Mouse (Mus musculus): Measurements from ENCODE around the gene Pkd1l2.

- peak; percentile 59; the same call in 1 of the 2 replicates for TF ChIP-seq CTCF (IDR thresholded peaks at IDR 0.05; ENCODE audit: borderline replicate concordance, control insufficient read depth, extremely low read depth, insufficient read depth, low read length, poor library complexity)
- no peak for TF ChIP-seq POLR2A (IDR thresholded peaks at IDR 0.05; ENCODE audit: control insufficient read depth, extremely low read depth, insufficient read depth, low read length, poor library complexity)
Measured at GRCm38 (mm10) chr8:116952428-116952827, 129.8 kb downstream of the Pkd1l2 start.
